Comparison of ENCODE assay signal across 16 mouse cellular contexts in the genomic region with DNA sequence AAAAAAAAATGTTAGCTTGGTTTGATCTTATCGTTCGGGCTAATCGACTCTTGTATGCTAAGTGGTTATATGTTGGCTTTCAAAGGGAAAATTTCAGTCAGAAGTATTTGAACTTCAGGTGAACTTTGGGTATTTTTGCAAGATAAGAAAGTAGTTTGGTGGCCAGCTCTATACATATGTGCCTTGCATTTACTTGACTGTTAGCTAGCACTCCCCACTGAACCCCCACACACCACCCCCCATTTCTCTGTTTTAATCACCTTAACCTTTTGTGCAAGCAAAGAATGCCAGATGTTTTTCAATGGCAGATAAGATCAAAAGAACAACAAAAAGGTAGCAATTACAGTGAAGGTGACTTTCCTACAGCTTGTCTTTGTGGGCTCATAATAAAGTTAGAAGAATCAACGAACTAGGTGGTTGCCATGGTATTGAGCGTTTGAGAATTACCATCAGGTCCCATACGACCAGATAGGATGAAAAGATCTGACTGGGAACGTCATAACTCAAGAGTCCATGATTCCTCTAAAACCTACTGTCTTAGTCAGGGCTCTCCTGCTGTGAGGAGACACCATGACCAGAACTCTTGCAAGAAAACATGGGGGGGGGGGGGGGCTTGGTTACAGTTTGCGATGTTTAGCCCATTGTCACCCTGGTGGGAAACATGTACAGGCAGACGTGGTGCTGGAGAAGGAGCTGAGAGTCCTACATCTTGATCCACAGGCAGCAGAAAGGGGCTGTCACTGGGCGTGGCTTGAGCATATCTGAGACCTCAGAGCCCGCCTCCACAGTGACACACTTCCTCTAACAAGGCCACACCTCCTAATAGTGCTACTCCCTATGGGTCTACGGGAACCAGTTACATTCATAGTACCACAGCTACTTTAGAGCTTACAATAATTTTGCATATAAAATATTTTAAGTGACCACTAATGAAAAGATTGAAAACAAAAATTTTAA.
DNase-seq lines count a peak whose midpoint lies in the region; ATAC-seq and TF ChIP-seq lines count a peak whose summit lies in the region.
"Had no signal": no experiment of that assay in that cellular context is flagged by ENCODE, and none has a peak within 500 bp of the region (broad histone marks: within the 10 kb centered on the region; RNA-seq: fewer than 3 reads in every experiment).

No protein-coding gene starts in this region.

- H3K27me3 ChIP-seq in heart, embryonic 10.5 days (ENCODE audit: insufficient read depth, poor library complexity, severe bottlenecking), result no peaks in the 10 kb centered on the region
- H3K27me3 ChIP-seq in midbrain, embryonic 11.5 days (ENCODE audit: control insufficient read depth, insufficient read depth, low read length), result no peaks in the 10 kb centered on the region
- H3K27me3 ChIP-seq in midbrain, embryonic 15.5 days (replicated peaks), result no peaks in the 10 kb centered on the region
- no peaks in the 10 kb centered on the region for H3K27me3 ChIP-seq in liver, embryonic 13.5 days
- H3K27me3 ChIP-seq in stomach, postnatal 0 days (ENCODE audit: control insufficient read depth, insufficient read depth, low read length), result no peaks in the 10 kb centered on the region
- no peaks in the 10 kb centered on the region for H3K27me3 ChIP-seq in forebrain, postnatal 0 days (ENCODE audit: insufficient read depth, low read length)
- H3K27me3 ChIP-seq: neural tube, embryonic 15.5 days; Patski had no signal

- DNase-seq in heart, adult 11 months, result peak; percentile 82
- DNase-seq in heart, embryonic 10.5 days (ENCODE audit: low spot score), result no peak
- DNase-seq in midbrain, embryonic 11.5 days (ENCODE audit: low spot score, missing footprints), result no peak
- DNase-seq in liver, embryonic 13.5 days, result peak; percentile 36
- peak; percentile 85 for DNase-seq in stomach, postnatal 0 days (ENCODE audit: low spot score)
- no peak for DNase-seq in MN1 (ENCODE audit: low spot score)
- no peak for DNase-seq in forebrain, postnatal 0 days
- DNase-seq: adrenal gland, postnatal 25 days; cerebellum, adult 11 months; right cerebral cortex, postnatal 25 days had no signal

- H3K4me1 ChIP-seq in heart, embryonic 10.5 days, result peaks cover 65% of the 10 kb centered on the region
- H3K4me1 ChIP-seq in midbrain, embryonic 11.5 days (ENCODE audit: control insufficient read depth, insufficient read depth, low read length), result no peaks in the 10 kb centered on the region
- no peaks in the 10 kb centered on the region for H3K4me1 ChIP-seq in midbrain, embryonic 15.5 days
- H3K4me1 ChIP-seq in liver, embryonic 13.5 days (replicated peaks), result peaks cover 9% of the 10 kb centered on the region
- H3K4me1 ChIP-seq in stomach, postnatal 0 days (replicated peaks; ENCODE audit: control insufficient read depth, insufficient read depth), result no peaks in the 10 kb centered on the region
- H3K4me1 ChIP-seq in forebrain, postnatal 0 days (ENCODE audit: insufficient read depth), result no peaks in the 10 kb centered on the region
- H3K4me1 ChIP-seq: hindbrain, embryonic 10.5 days; neural tube, embryonic 15.5 days had no signal

- TF ChIP-seq EP300 in stomach, postnatal 0 days (optimal IDR thresholded peaks at IDR 0.05), result no peak

- no peak for TF ChIP-seq CTCF in stomach, postnatal 0 days (IDR thresholded peaks at IDR 0.05; ENCODE audit: low read depth)
- TF ChIP-seq CTCF in forebrain, postnatal 0 days (IDR thresholded peaks at IDR 0.05; ENCODE audit: low read depth), result no peak

- H3K9ac ChIP-seq in midbrain, embryonic 11.5 days (ENCODE audit: low read length), result no peak overlapping the region
- no peak overlapping the region for H3K9ac ChIP-seq in midbrain, embryonic 15.5 days
- H3K9ac ChIP-seq in liver, embryonic 13.5 days, result no peak overlapping the region
- no peak overlapping the region for H3K9ac ChIP-seq in stomach, postnatal 0 days (ENCODE audit: low read length)
- no peak overlapping the region for H3K9ac ChIP-seq in forebrain, postnatal 0 days
- H3K9ac ChIP-seq: liver, embryonic 14.5 days; neural tube, embryonic 15.5 days had no signal

- H3K27ac ChIP-seq in heart, embryonic 10.5 days, result no peak overlapping the region
- H3K27ac ChIP-seq in midbrain, embryonic 11.5 days (ENCODE audit: low read depth, low read length), result no peak overlapping the region
- H3K27ac ChIP-seq in midbrain, embryonic 15.5 days, result no peak overlapping the region
- no peak overlapping the region; the same call in none of the 2 replicates for H3K27ac ChIP-seq in liver, embryonic 13.5 days
- H3K27ac ChIP-seq in stomach, postnatal 0 days (replicated peaks), result no peak overlapping the region
- H3K27ac ChIP-seq in forebrain, postnatal 0 days (ENCODE audit: low read depth, low read length), result no peak overlapping the region
- H3K27ac ChIP-seq: hindbrain, embryonic 10.5 days; liver, embryonic 14.5 days; neural tube, embryonic 15.5 days had no signal

- H3K9me3 ChIP-seq in heart, embryonic 10.5 days, result no peaks in the 10 kb centered on the region
- no peaks in the 10 kb centered on the region for H3K9me3 ChIP-seq in midbrain, embryonic 11.5 days (ENCODE audit: control insufficient read depth, low read length)
- H3K9me3 ChIP-seq in midbrain, embryonic 15.5 days, result no peaks in the 10 kb centered on the region
- no peaks in the 10 kb centered on the region for H3K9me3 ChIP-seq in liver, embryonic 13.5 days (replicated peaks)
- H3K9me3 ChIP-seq in stomach, postnatal 0 days (ENCODE audit: control insufficient read depth, low read length), result no peaks in the 10 kb centered on the region
- no peaks in the 10 kb centered on the region for H3K9me3 ChIP-seq in forebrain, postnatal 0 days (ENCODE audit: low read length)
- H3K9me3 ChIP-seq: hindbrain, embryonic 10.5 days; neural tube, embryonic 15.5 days had no signal

- H3K4me2 ChIP-seq in midbrain, embryonic 11.5 days, result no peak overlapping the region
- H3K4me2 ChIP-seq in midbrain, embryonic 15.5 days, result no peak overlapping the region
- H3K4me2 ChIP-seq in liver, embryonic 13.5 days, result no peak overlapping the region
- no peak overlapping the region for H3K4me2 ChIP-seq in stomach, postnatal 0 days (replicated peaks; ENCODE audit: low read depth)
- H3K4me2 ChIP-seq in forebrain, postnatal 0 days (ENCODE audit: low read depth), result no peak overlapping the region
- H3K4me2 ChIP-seq: heart, embryonic 11.5 days; neural tube, embryonic 15.5 days had no signal

- ATAC-seq in midbrain, embryonic 11.5 days (ENCODE audit: low FRiP score), result 0 out of 2 replicates have a peak, but pooled peaks have one; percentile 27
- no peak for ATAC-seq in midbrain, embryonic 15.5 days (replicated peaks)
- ATAC-seq in liver, embryonic 13.5 days (ENCODE audit: low read depth), result peak; percentile 61
- peak; percentile 79 for ATAC-seq in stomach, postnatal 0 days (ENCODE audit: low FRiP score, low TSS enrichment)
- ATAC-seq in forebrain, postnatal 0 days, result no peak
- ATAC-seq: Patski had no signal

- no peak overlapping the region for H3K4me3 ChIP-seq in heart, embryonic 10.5 days
- H3K4me3 ChIP-seq in midbrain, embryonic 11.5 days (ENCODE audit: low read depth, low read length), result no peak overlapping the region
- no peak overlapping the region for H3K4me3 ChIP-seq in midbrain, embryonic 15.5 days
- H3K4me3 ChIP-seq in liver, embryonic 13.5 days (replicated peaks), result no peak overlapping the region
- H3K4me3 ChIP-seq in stomach, postnatal 0 days (ENCODE audit: low read depth, low read length), result no peak overlapping the region
- H3K4me3 ChIP-seq in forebrain, postnatal 0 days (ENCODE audit: low read depth, low read length), result no peak overlapping the region
- H3K4me3 ChIP-seq: hindbrain, embryonic 10.5 days; neural tube, embryonic 15.5 days had no signal

- 81% methylated on average over 12 of the region's 12 CpGs for WGBS in heart, embryonic 10.5 days
- 89% methylated on average over 12 of the region's 12 CpGs for WGBS in midbrain, embryonic 11.5 days
- WGBS in midbrain, embryonic 15.5 days, result 88% methylated on average over 12 of the region's 12 CpGs
- 74% methylated on average over 12 of the region's 12 CpGs for WGBS in liver, embryonic 13.5 days (ENCODE audit: insufficient replicate concordance)
- WGBS in stomach, postnatal 0 days, result 60% methylated on average over 12 of the region's 12 CpGs
- WGBS in forebrain, postnatal 0 days, result 90% methylated on average over 12 of the region's 12 CpGs

- peaks cover 3% of the 10 kb centered on the region for H3K36me3 ChIP-seq in heart, embryonic 10.5 days
- no peaks in the 10 kb centered on the region for H3K36me3 ChIP-seq in midbrain, embryonic 11.5 days (ENCODE audit: control insufficient read depth, insufficient read depth, low read length)
- no peaks in the 10 kb centered on the region for H3K36me3 ChIP-seq in midbrain, embryonic 15.5 days (replicated peaks)
- peaks cover 4% of the 10 kb centered on the region; the same call in 1 of the 2 replicates for H3K36me3 ChIP-seq in liver, embryonic 13.5 days
- no peaks in the 10 kb centered on the region for H3K36me3 ChIP-seq in stomach, postnatal 0 days (ENCODE audit: control insufficient read depth, insufficient read depth, low read length)
- H3K36me3 ChIP-seq in forebrain, postnatal 0 days (ENCODE audit: insufficient read depth), result no peaks in the 10 kb centered on the region
- H3K36me3 ChIP-seq: neural tube, embryonic 15.5 days had no signal

Comparison
In these comparisons a context has a peak if more than half of its experiments do, and no peak if none do; other contexts are left out.
1. DNase-seq: peak in heart, adult 11 months (single experiment), liver, embryonic 13.5 days (single experiment) and stomach, postnatal 0 days (single experiment); none in heart, embryonic 10.5 days (single experiment), midbrain, embryonic 11.5 days (single experiment), MN1 (single experiment) and forebrain, postnatal 0 days (single experiment).
2. ATAC-seq: peak in midbrain, embryonic 11.5 days (single experiment), liver, embryonic 13.5 days (single experiment) and stomach, postnatal 0 days (single experiment); none in midbrain, embryonic 15.5 days (single experiment) and forebrain, postnatal 0 days (single experiment).